Mouse (Mus musculus): ENCODE measurements at regions not wholly inside any gene's neighbourhood (a gene's known extent, or its start where the extent isn't known, plus 50 kb on each side); places are given as distances from the start of the nearest gene placed in this dataset.
A peak's percentile ranks its signal among the peaks of the same experiment; 100 is the strongest.
"Not testable (repeated sequence)": the region's sequence is repeated elsewhere in the genome, so short reads cannot be mapped to it uniquely, and the experiment has no call there.

- no peak for DNase-seq (ENCODE audit: low spot score)
Measured at GRCm38 (mm10) chr7:82047456-82047855, 55.4 kb upstream of the Bnc1 start.

GRCm38 (mm10) chr7:82053411-82053810 lies 61.3 kb upstream of the Bnc1 start:
- DNase-seq (ENCODE audit: low spot score): no peak

GRCm38 (mm10) chr7:82056551-82057230 lies 64.6 kb upstream of the Bnc1 start:
- DNase-seq (ENCODE audit: low spot score): peak; percentile 44

DNA sequence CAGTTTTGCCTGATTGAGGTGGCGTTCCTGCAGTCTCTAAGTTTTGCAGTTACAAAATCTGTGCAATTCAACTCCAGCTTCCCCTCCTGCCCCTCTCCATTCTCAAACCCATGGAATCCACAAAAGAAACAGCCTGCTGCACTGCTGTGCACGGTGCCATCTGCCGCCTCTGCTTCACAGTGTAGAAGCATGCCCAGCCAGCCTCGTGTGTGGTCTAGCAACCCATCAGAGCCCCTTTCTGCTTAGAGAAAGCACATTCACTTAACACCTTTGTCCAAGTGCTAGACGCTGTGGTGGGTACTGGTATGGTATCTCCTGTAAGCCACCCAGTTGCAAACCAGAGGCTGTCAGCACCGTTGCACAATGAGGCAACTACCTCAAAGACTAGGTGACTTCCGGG lies 71.3 kb upstream of the Bnc1 start:
- DNase-seq (ENCODE audit: low spot score): no peak

DNA sequence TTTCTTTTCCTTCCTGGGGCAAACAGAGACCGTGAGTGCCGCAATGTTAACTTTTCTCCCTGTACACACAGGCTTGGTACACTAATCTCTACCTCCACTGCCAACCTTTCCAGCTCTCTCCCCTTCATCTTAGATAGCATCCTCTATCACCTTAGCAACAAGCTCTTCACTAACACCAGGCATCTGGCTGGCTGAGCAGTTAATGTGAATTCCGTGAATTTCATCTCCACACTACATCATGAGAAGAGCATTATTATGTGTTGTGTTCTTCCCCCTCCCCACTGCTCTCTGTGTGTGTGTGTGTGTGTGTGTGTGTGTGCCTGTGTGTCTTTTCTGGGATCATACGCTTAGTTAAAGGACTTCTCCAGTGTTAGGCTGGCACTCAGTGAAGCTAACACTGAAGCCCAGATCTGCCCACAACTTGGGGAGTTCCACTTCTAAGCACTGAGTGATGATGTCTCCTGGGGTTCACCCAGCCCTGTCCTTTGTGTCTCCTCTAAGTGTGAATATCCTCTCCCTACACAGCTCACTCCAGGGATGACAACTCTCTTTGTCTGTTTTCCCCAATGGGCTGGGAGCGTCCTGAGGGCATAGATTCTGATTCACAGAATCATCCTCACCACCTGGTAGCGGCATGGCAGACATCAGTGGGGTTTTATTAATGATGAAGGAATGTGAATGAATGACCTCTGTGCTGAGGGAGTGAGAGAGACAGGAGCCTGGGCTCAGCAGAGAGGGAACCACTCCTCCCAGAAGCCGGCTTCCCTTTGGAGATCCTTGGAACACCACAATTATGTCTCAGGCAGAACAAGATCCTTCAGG lies 77.7 kb upstream of the Bnc1 start:
- no peak for DNase-seq (ENCODE audit: low spot score)

- DNase-seq (ENCODE audit: low spot score): no peak
Measured at GRCm38 (mm10) chr7:82070946-82071727, 79.0 kb upstream of the Bnc1 start.

DNA sequence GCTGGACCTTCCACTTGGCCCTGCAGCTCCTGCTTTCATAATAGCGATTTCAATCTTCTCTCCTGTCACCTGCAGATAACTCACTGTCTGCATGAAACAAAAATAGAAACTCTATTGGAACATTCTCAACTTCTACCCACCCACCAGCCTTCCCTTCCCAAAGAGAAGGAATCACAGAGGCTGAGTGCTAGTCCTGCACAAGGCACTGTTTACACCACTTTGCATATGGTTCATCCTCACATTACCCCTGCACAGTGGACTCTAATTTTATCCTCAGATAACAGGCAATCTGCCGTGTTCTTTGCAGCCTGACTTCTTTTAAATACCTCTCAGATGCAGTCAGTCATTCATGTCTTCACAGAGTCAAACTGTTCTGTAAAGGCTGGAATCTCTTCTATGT lies 83.3 kb upstream of the Bnc1 start:
- DNase-seq (ENCODE audit: low spot score): no peak

GRCm38 (mm10) chr7:82081851-82082250 lies 89.8 kb upstream of the Bnc1 start:
- no peak for DNase-seq (ENCODE audit: low spot score)

DNA sequence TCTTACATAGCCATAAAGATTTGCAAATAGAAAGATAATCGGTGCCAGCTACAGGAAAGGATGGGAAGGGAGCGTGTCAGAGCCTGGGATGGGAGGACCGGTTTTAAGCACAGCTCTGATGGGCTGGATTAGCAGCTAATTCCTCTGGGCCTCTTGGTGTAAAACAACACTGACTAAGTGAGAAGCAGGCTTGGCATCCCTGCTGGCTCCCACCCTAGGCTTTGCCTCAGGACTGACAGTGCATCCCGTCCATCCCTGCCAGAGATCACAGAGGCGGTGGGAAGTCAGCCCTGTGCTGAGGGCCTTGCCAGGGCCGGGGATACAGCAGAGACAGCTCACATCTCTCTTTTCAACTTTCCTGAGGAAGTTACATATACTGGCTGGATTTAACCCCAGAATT lies 90.8 kb upstream of the Sh3gl3 start:
- peak; percentile 37 for DNase-seq (ENCODE audit: low spot score)

DNA sequence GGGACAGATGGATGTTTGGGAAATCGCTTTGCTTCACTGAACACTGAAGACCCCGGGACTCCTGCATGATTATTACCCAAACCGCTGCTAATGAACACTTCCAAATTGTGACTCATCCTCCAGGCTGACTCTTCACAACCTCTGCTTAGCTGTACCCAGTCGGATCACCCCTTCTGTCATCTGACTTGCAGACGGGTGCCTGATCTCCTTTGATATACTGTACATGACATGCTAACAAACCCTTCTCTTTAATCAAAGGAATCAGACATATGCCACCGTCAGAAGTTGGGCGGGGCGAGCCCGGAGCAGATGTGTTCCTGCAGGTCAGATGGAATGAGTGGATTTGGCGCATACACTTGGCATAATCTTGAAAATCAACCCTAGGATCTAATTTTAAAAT lies 89.2 kb upstream of the Sh3gl3 start:
- DNase-seq (ENCODE audit: low spot score): no peak

- no peak for DNase-seq (ENCODE audit: low spot score)
Measured at GRCm38 (mm10) chr7:82085205-82085604, 88.4 kb upstream of the Sh3gl3 start.

DNA sequence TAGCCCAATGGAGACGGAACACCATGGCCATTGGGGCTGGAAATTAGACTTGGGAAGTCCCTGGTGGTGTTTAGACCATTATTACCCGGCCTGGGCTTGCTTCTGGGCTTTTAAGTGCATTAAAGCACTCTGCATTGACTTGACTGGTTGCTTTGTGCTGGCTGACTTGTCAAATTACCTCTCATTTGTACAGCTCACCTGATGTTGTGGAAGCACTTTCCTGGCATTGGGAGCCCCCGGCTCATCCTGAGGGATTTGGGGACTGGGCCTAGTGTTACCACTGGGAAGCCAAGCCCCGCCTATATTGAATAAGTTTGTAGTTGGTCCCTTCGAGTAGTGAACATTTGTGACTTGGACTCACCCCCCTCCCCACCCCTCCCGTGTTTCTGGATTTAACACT lies 75.5 kb upstream of the Sh3gl3 start:
- DNase-seq (ENCODE audit: low spot score): no peak

GRCm38 (mm10) chr7:82101314-82101713 lies 72.3 kb upstream of the Sh3gl3 start:
- DNase-seq (ENCODE audit: low spot score): no peak

GRCm38 (mm10) chr7:82105631-82106030 lies 68.0 kb upstream of the Sh3gl3 start:
- DNase-seq (ENCODE audit: low spot score): no peak

DNA sequence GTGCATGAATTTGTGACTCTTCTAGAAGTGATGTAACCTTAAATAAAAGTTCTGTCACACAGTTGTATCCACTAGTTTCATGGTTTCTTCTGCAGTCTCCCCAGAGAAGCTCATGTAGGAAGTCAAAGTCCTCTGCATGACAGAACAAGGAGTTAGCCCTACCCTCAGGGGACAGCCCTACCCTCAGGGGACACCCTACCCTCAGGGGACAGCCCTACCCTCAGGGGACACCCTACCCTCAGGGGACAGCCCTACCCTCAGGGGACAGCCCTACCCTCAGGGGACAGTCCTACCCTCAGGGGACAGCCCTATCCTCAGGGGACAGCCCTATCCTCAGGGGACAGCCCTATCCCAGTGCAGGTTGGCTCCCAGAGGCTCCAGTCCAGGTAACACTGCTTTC lies 64.5 kb upstream of the Sh3gl3 start:
- not testable (repeated sequence) for DNase-seq (ENCODE audit: low spot score)

- no peak for DNase-seq (ENCODE audit: low spot score)
Measured at GRCm38 (mm10) chr7:82109550-82109949, 64.1 kb upstream of the Sh3gl3 start.

DNA sequence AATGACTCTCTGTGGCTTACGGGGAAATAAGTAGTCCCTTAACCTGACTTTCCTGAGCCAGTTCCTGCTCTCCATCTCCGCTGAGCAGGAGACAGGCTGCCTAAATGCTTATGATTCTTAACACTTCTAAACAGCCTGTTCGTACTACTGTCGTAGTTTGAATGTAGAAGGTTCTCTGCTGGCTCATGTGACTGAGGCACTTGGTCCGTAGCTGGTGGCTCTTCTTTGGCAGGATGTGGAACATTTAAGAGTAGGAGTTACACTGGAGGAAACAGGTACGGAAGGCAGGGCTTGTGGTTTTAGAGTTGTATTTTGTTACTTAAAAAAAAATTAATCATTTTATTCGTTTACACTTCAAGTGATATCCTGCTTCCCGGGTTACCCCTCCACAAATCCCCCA lies 63.7 kb upstream of the Sh3gl3 start:
- no peak for DNase-seq (ENCODE audit: low spot score)

DNA sequence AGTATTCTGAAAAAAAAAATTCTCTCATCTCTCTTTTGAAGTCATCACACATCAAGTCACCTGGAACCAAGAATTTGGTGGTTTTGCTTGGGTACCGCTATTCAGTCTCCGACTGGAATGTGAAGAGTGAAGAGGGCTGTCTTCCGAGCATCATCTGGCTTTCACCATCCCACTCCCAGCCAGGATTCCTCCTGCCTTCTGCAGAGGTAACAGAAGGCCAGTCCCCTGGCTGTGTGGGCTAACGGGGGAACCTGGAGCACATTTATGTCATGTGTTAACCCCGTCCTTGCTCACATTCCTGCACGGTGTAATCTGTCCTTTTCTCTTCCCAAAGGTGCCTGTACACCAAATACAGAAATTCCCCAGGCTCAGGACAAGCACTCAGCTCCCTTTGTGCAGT lies 61.6 kb upstream of the Sh3gl3 start:
- DNase-seq (ENCODE audit: low spot score): no peak

DNA sequence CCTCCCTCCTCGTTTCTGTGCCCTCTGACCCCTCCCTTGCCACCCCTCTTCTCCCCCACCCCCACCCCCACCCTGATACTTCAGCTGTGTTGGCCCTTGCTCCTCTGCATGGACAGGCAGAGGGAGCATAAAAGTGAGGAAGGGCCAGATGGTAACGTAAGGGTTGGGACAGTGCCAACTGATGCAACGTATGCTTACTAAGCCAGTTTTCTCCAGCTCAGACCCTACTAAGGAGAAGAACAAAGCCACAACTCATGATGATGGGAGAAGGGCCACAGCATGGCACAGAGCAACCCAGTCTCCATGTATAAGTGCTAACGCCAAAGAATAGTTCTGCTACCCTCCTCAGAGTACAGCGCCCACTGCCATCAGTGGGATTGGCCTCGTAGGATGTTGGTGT lies 58.0 kb upstream of the Sh3gl3 start:
- no peak for DNase-seq (ENCODE audit: low spot score)

DNA sequence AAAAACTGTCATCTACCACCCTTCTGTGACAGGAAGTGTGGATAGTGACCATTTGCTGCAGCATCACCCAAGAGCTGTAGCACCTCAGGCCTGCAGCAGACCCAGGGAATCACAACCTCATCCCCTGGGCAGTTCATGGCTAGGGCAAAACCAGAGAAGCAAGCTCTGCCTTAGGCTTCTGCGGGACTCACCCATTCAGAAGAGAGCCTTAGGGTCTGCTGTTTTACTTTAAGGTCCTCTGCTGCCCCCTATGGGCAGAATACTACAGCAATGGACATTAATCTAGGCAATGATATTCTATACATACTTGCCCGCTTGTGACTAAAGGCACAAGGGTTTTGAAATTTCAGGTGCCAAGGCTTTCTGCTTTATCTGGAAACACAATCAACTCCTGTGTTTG lies 54.4 kb upstream of the Sh3gl3 start:
- DNase-seq (ENCODE audit: low spot score): peak; percentile 84

- DNase-seq (ENCODE audit: low spot score): no peak
Measured at GRCm38 (mm10) chr7:82119866-82120265, 53.8 kb upstream of the Sh3gl3 start.

GRCm38 (mm10) chr7:82121746-82122145 lies 51.9 kb upstream of the Sh3gl3 start:
- DNase-seq (ENCODE audit: low spot score): peak; percentile 63
